Mouse (Mus musculus) bone marrow macrophage, adult 2 months (primary cell): Measurements from ENCODE around the gene Hacl1.
A peak's percentile ranks its signal among the peaks of the same experiment; 100 is the strongest.

Experiments used
- CTCF ChIP-seq: IDR thresholded peaks from 2 replicates; pipeline ENCODE4 v1.5.1; 2012; ENCODE audit warnings: low read depth, mild to moderate bottlenecking, low read length, moderate library complexity
- POLR2A ChIP-seq: IDR thresholded peaks from 2 replicates; pipeline ENCODE4 v1.6.1; 2012; ENCODE audit warnings: mild to moderate bottlenecking, low read depth, low read length, borderline replicate concordance

DNA sequence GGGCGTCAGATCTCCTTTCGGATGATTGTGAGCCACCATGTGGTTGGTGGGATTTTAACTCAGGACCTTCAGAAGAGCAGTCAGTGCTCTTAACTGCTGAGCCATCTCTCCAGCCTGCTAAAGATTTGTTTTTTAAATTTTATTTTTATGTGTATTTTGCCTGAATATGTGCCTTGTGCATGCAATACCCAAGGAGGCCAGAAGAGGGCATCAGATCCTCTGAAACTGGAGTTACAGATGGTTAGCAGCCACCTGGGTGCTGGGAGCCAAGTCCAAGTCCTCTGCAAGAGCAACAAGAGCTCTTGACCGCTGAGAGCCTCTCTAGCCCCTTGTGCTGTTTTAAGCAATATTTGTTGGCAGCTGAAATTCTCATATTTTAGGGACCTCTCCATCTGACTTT lies 9.3 kb upstream of the Hacl1 start:
- TF ChIP-seq POLR2A (no peak), CTCF (peak; percentile 36; the same call in 1 of the 2 replicates)
